Mouse (Mus musculus): ENCODE results near the gene Rasgef1b. TPM values are rescaled to one million over a fixed set of nuclear protein-coding genes. Genes with fewer than 3 reads are reported as not detected.

Gene Rasgef1b
- polyA plus RNA-seq, 1 experiment = 4.5 TPM

DNA sequence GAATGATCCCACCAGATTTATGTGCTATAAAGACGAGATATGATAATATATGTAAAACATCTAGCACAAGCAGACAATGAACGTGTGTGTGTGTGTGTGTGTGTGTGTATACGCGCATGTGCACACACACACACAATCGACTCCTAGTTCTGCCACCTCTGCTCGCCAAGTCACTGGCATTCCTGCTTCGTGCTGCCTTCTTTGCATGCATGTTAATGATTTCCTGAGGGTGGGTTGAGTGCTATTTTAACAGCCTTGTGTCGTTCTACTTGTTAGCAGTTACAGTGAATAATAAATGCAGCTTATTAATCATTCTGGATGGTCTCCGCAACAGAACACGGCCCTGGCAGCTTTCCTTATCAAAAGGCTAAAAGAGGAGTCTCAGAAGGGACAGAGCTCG, 129.5 kb downstream of the Rasgef1b start:
- no peak for DNase-seq
- TF ChIP-seq CTCF (IDR thresholded peaks at IDR 0.05; ENCODE audit: borderline replicate concordance, control insufficient read depth, extremely low read depth, insufficient read depth, low read length, poor library complexity) (no peak), POLR2A (IDR thresholded peaks at IDR 0.05; ENCODE audit: control insufficient read depth, extremely low read depth, insufficient read depth, low read length, poor library complexity) (no peak)
- no peaks in the 10 kb centered on the region for H3K27me3 ChIP-seq (ENCODE audit: control insufficient read depth, insufficient read depth, low read length)
- no peak overlapping the region for H3K4me3 ChIP-seq (ENCODE audit: control insufficient read depth, insufficient read depth, low read length)
- no peak overlapping the region for H3K27ac ChIP-seq (ENCODE audit: control insufficient read depth, insufficient read depth, low read length)
- H3K4me1 ChIP-seq (replicated peaks; ENCODE audit: control insufficient read depth, insufficient read depth, low read length) = no peaks in the 10 kb centered on the region
- H3K36me3 ChIP-seq (ENCODE audit: control insufficient read depth, insufficient read depth, low read length) = no peaks in the 10 kb centered on the region
- WGBS = 84% methylated on average over 11 of the region's 11 CpGs

DNA sequence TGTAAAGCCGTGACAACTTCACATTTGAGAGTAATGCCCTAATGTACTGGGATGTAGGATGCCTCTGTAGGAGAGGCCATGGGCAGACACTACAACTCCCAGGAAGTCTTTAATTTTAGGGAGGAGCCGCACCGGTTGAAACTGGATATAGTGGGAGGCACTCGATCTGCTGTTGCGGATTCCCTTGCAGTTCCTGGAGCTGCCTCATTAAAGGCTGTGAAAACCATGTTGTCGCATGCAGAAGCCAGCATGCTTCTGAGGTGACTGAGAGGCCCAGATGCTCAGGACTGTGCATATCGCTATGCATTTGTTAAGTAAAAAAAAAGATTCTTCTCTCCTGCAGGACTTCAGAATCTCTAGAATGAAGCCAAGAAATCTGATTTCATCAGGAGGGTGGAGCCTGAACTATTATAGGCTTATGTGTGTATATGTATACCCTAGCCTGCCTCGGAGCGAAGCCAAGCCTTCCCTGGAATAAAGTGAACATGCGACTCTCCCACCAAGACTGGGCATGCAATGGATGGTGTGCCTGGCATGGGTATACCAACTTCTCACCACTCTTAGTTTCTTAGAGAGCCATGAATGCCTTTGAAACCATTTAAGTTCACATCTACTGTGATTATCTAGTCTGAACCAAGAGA, 130.3 kb downstream of the Rasgef1b start:
- no peak for DNase-seq
- H3K27me3 ChIP-seq (ENCODE audit: control insufficient read depth, insufficient read depth, low read length) = no peaks in the 10 kb centered on the region
- H3K27ac ChIP-seq (ENCODE audit: control insufficient read depth, insufficient read depth, low read length) = no peak overlapping the region
- no peaks in the 10 kb centered on the region for H3K36me3 ChIP-seq (ENCODE audit: control insufficient read depth, insufficient read depth, low read length)
- TF ChIP-seq CTCF (IDR thresholded peaks at IDR 0.05; ENCODE audit: borderline replicate concordance, control insufficient read depth, extremely low read depth, insufficient read depth, low read length, poor library complexity) (no peak), POLR2A (IDR thresholded peaks at IDR 0.05; ENCODE audit: control insufficient read depth, extremely low read depth, insufficient read depth, low read length, poor library complexity) (no peak)
- H3K4me1 ChIP-seq (replicated peaks; ENCODE audit: control insufficient read depth, insufficient read depth, low read length) = no peaks in the 10 kb centered on the region
- WGBS = 90% methylated on average over 10 of the region's 10 CpGs
- no peak overlapping the region for H3K4me3 ChIP-seq (ENCODE audit: control insufficient read depth, insufficient read depth, low read length)

DNA sequence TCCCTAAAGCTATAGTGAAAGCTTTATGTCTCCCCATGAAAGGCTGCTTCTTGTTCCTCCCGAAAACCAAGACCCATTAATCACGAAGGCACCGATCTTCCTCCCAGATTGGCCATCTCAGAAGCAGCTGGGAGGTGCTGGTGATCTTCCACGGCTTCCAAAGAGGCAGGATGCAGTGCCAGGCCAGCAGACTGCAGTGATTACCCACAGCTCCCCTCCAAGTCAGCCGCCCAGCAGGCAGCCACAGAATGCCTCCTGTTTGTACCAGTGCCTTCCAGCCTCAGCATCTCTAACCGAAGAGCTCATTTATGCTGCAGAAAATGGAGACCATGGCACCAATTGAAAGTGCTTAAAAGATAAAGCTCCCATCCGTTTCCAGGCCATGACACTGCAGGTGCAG, 131.2 kb downstream of the Rasgef1b start:
- Histone ChIP-seq H3K27me3 (ENCODE audit: control insufficient read depth, insufficient read depth, low read length) (no peaks in the 10 kb centered on the region), H3K4me3 (ENCODE audit: control insufficient read depth, insufficient read depth, low read length) (no peak overlapping the region), H3K4me1 (replicated peaks; ENCODE audit: control insufficient read depth, insufficient read depth, low read length) (no peaks in the 10 kb centered on the region), H3K27ac (ENCODE audit: control insufficient read depth, insufficient read depth, low read length) (no peak overlapping the region), H3K36me3 (ENCODE audit: control insufficient read depth, insufficient read depth, low read length) (no peaks in the 10 kb centered on the region)
- 70% methylated on average over 7 of the region's 7 CpGs for WGBS
- DNase-seq = no peak
- no peak for TF ChIP-seq CTCF (IDR thresholded peaks at IDR 0.05; ENCODE audit: borderline replicate concordance, control insufficient read depth, extremely low read depth, insufficient read depth, low read length, poor library complexity)
- no peak for TF ChIP-seq POLR2A (IDR thresholded peaks at IDR 0.05; ENCODE audit: control insufficient read depth, extremely low read depth, insufficient read depth, low read length, poor library complexity)

DNA sequence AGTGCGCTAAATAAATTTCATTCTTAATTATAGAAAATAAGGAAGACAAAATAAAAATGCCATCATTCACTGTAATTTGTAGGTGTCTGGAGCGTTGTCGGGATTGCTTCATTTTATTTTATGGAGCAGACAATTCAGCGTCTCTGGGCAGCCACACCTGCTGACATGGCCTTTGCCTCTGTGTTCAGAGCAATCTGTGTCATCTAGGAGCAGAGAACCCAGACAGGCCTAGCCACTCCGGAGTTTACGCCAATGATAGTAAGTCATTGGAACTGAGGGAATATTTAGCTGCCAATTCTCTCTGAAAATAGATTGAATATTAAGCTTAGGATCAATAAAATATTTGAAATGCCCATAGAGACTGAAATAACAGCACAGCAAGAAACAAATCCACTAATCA, 137.5 kb downstream of the Rasgef1b start:
- no peak for DNase-seq
- Histone ChIP-seq H3K36me3 (ENCODE audit: control insufficient read depth, insufficient read depth, low read length) (no peaks in the 10 kb centered on the region), H3K27ac (ENCODE audit: control insufficient read depth, insufficient read depth, low read length) (no peak overlapping the region), H3K27me3 (ENCODE audit: control insufficient read depth, insufficient read depth, low read length) (no peaks in the 10 kb centered on the region), H3K4me1 (replicated peaks; ENCODE audit: control insufficient read depth, insufficient read depth, low read length) (no peaks in the 10 kb centered on the region), H3K4me3 (ENCODE audit: control insufficient read depth, insufficient read depth, low read length) (no peak overlapping the region)
- TF ChIP-seq POLR2A (IDR thresholded peaks at IDR 0.05; ENCODE audit: control insufficient read depth, extremely low read depth, insufficient read depth, low read length, poor library complexity) (no peak), CTCF (IDR thresholded peaks at IDR 0.05; ENCODE audit: borderline replicate concordance, control insufficient read depth, extremely low read depth, insufficient read depth, low read length, poor library complexity) (no peak)
- WGBS = 91% methylated on average over 6 of the region's 6 CpGs

DNA sequence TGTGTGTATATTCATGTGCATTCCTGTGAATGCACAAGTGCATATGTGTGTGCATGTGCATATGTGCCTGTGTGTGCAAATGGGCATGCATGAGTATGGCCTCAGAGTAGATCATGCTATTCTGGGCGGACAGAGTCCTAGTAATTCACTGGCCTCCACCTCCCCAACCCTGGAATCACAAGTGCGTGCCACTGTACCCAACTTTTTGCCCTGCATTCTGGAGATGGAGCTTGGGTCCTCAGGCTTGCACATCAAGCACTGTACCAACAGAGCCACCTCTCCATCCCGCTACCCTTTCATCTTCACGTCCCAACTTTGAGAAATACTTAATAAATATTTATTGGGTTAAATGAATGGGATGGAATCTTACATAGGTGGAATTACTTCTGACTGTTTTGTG, 138.3 kb downstream of the Rasgef1b start:
- DNase-seq = no peak
- no peaks in the 10 kb centered on the region for H3K36me3 ChIP-seq (ENCODE audit: control insufficient read depth, insufficient read depth, low read length)
- TF ChIP-seq POLR2A (IDR thresholded peaks at IDR 0.05; ENCODE audit: control insufficient read depth, extremely low read depth, insufficient read depth, low read length, poor library complexity) = no peak
- TF ChIP-seq CTCF (IDR thresholded peaks at IDR 0.05; ENCODE audit: borderline replicate concordance, control insufficient read depth, extremely low read depth, insufficient read depth, low read length, poor library complexity) = no peak
- 99% methylated on average over 4 of the region's 4 CpGs for WGBS
- H3K27ac ChIP-seq (ENCODE audit: control insufficient read depth, insufficient read depth, low read length) = no peak overlapping the region
- no peak overlapping the region for H3K4me3 ChIP-seq (ENCODE audit: control insufficient read depth, insufficient read depth, low read length)
- no peaks in the 10 kb centered on the region for H3K27me3 ChIP-seq (ENCODE audit: control insufficient read depth, insufficient read depth, low read length)
- no peaks in the 10 kb centered on the region for H3K4me1 ChIP-seq (replicated peaks; ENCODE audit: control insufficient read depth, insufficient read depth, low read length)

DNA sequence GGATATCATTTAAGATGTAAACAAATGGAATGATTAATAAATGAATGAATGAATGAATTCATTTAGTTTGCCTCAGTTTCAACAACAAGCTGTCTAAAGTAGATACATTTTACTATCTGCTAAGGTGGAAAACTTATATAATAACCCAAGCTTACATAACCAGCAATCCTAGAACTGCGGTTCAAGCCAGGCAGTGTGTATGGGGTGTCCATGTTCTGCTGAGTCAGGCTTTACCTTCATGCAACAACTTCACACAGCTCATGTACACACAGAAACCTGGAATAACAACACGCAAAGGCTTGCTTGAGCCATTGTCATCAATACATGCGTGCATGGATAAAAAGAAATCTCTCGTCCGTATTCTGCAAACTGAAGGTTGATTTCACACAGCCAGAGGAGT, 140.9 kb downstream of the Rasgef1b start:
- Histone ChIP-seq H3K36me3 (ENCODE audit: control insufficient read depth, insufficient read depth, low read length) (no peaks in the 10 kb centered on the region), H3K27ac (ENCODE audit: control insufficient read depth, insufficient read depth, low read length) (no peak overlapping the region), H3K4me3 (ENCODE audit: control insufficient read depth, insufficient read depth, low read length) (no peak overlapping the region), H3K4me1 (replicated peaks; ENCODE audit: control insufficient read depth, insufficient read depth, low read length) (no peaks in the 10 kb centered on the region), H3K27me3 (ENCODE audit: control insufficient read depth, insufficient read depth, low read length) (no peaks in the 10 kb centered on the region)
- 94% methylated on average over 5 of the region's 5 CpGs for WGBS
- no peak for TF ChIP-seq CTCF (IDR thresholded peaks at IDR 0.05; ENCODE audit: borderline replicate concordance, control insufficient read depth, extremely low read depth, insufficient read depth, low read length, poor library complexity)
- no peak for TF ChIP-seq POLR2A (IDR thresholded peaks at IDR 0.05; ENCODE audit: control insufficient read depth, extremely low read depth, insufficient read depth, low read length, poor library complexity)
- no peak for DNase-seq

DNA sequence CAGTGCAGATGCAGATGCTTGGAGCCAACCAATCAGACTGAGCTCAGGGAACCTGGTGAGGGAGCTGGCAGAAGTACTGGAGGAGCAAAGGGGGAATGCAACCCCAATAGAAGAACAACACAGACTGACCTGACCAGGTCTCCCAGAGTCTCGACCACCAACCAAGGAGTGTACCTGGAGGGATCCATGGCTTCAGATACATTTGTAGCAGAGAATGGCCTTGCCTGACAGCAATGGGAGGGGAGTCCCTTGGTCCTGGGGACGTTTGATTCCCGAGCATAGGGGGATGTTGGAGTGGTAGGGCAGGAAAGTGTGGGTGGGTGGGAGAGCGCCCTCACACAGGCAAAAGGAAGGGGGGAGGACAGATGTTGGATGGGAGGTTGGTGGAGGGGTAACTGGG, 141.3 kb downstream of the Rasgef1b start:
- TF ChIP-seq CTCF (IDR thresholded peaks at IDR 0.05; ENCODE audit: borderline replicate concordance, control insufficient read depth, extremely low read depth, insufficient read depth, low read length, poor library complexity) = no peak
- no peak for TF ChIP-seq POLR2A (IDR thresholded peaks at IDR 0.05; ENCODE audit: control insufficient read depth, extremely low read depth, insufficient read depth, low read length, poor library complexity)
- Histone ChIP-seq H3K27ac (ENCODE audit: control insufficient read depth, insufficient read depth, low read length) (no peak overlapping the region), H3K4me1 (replicated peaks; ENCODE audit: control insufficient read depth, insufficient read depth, low read length) (no peaks in the 10 kb centered on the region), H3K4me3 (ENCODE audit: control insufficient read depth, insufficient read depth, low read length) (no peak overlapping the region), H3K36me3 (ENCODE audit: control insufficient read depth, insufficient read depth, low read length) (no peaks in the 10 kb centered on the region), H3K27me3 (ENCODE audit: control insufficient read depth, insufficient read depth, low read length) (no peaks in the 10 kb centered on the region)
- DNase-seq = no peak
- WGBS = 66% methylated on average over 4 of the region's 4 CpGs
